Mouse (Mus musculus): ENCODE data around the gene Ccdc159.

Ccdc159 gene

GRCm38 (mm10) chr9:21962010-21962409, 34.7 kb downstream of the Ccdc159 start:
- no peak for DNase-seq

GRCm38 (mm10) chr9:21962416-21963059, 35.3 kb downstream of the Ccdc159 start:
- DNase-seq, result peak; percentile 61 to 73

- DNase-seq, result no peak
These were observed 36.1 kb downstream of the Ccdc159 start, which contains the start of gene Epor for GRCm38 (mm10) chr9:21963417-21963816. TSS of gene Epor (minus strand) at chr9:21963506.

GRCm38 (mm10) chr9:21968883-21969282, 41.6 kb downstream of the Ccdc159 start:
- DNase-seq, result no peak

- no peak for DNase-seq
These were observed 42.0 kb downstream of the Ccdc159 start for GRCm38 (mm10) chr9:21969304-21969703.

GRCm38 (mm10) chr9:21976626-21977175, 49.4 kb downstream of the Ccdc159 start:
- DNase-seq, result no peak

- DNase-seq, result no peak
These were observed 50.1 kb downstream of the Ccdc159 start for GRCm38 (mm10) chr9:21977331-21977730.

GRCm38 (mm10) chr9:21977972-21978371, 50.7 kb downstream of the Ccdc159 start:
- peak; percentile 48 to 62 for DNase-seq

GRCm38 (mm10) chr9:21978398-21979128, 51.3 kb downstream of the Ccdc159 start:
- no peak for DNase-seq

GRCm38 (mm10) chr9:21983911-21984310, 56.6 kb downstream of the Ccdc159 start:
- DNase-seq, result no peak

Data from thymus, postnatal 36 days (tissue).